Mouse (Mus musculus): Measurements from ENCODE around the gene Kcnh4. TPM values are rescaled to one million over a fixed set of nuclear protein-coding genes. Genes with fewer than 3 reads are reported as not detected.
A peak's percentile ranks its signal among the peaks of the same experiment; 100 is the strongest.

Gene Kcnh4
- total and polyA plus RNA-seq, 2 experiments from 2014 or later, result 7.4 to 19.6 TPM

DNA sequence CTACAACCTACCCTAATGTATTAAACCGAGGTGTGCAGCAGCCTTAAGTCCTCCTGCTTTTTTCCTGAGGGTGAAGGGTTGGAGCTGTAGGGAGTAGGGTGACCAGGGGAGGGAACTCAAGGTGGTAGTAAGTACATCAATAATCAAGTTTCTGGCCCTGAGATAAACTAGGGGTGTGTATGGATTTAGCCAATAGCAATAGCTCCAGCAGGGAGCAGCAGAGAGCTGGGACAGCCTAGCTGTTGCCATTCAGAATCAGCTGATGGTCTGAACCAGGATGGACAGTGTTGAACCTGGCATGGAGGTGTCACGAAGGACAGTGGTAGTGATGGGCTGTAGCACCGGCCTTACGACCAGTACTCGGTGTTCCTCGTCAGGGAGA lies 45.2 kb downstream of the Kcnh4 start:
- Histone ChIP-seq H3K36me3 (ENCODE audit: insufficient read depth, low read length) (peaks cover 31% of the 10 kb centered on the region), H3K9me3 (ENCODE audit: low read length) (no peaks in the 10 kb centered on the region), H3K4me2 (ENCODE audit: low read depth, low read length, poor library complexity, severe bottlenecking) (no peak overlapping the region), H3K4me3 (ENCODE audit: low read depth, low read length) (no peak overlapping the region), H3K27ac (ENCODE audit: low read depth, low read length) (no peak overlapping the region), H3K9ac (replicated peaks; ENCODE audit: low read length, poor library complexity, severe bottlenecking) (no peak overlapping the region), H3K4me1 (ENCODE audit: insufficient read depth, low read length) (peaks cover 8% of the 10 kb centered on the region; the same call in 1 of the 2 replicates), H3K27me3 (ENCODE audit: insufficient read depth, low read length) (no peaks in the 10 kb centered on the region)
- 51% methylated on average over 6 of the region's 6 CpGs for WGBS
- DNase-seq (ENCODE audit: low spot score) (peak; percentile 87), ATAC-seq (ENCODE audit: low FRiP score) (0 out of 2 replicates have a peak, but pooled peaks have one; percentile 24)
- TF ChIP-seq CTCF (IDR thresholded peaks at IDR 0.05), result peak; percentile 94

DNA sequence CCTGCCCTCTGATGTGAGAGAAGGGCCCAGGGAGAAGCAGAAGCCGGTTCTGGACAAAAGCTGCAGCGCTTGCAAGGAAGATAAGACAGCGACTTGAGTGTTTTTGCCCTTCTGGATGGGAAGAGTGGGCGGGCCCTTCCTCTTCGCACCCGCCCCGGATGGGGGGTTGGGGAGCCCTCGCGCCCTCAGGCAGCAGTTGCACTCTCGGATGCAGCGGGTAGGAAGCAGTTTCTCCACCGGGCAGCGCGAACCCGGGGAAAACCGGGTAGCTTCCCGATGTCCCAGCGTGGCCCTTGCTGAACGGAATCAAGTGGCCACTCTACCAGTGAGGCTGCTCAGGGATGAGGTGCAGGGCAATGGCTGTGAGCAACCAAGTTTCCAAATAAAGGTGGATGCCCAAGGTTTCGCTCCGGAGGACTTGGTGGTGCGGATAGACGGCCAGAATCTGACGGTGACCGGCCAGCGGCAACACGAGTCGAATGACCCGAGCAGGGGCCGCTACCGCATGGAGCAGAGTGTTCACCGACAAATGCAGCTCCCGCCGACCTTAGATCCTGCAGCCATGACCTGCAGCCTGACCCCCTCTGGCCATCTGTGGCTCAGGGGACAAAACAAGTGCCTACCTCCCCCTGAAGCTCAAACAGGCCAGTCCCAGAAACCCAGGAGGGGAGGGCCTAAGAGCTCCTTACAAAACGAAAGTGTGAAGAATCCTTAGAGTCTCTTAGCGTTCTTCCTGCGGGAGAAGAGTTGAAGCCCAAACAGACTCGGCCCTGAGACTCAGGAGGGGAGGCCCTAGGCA lies 45.8 kb downstream of the Kcnh4 start, which contains the start of gene Hspb9:
Gene Hspb9 (plus strand): TSS at position 116 of the 799 bp plus-strand sequence.
- no peak for DNase-seq (ENCODE audit: low spot score)
- Histone ChIP-seq H3K36me3 (ENCODE audit: insufficient read depth, low read length) (peaks cover 37% of the 10 kb centered on the region), H3K4me2 (ENCODE audit: low read depth, low read length, poor library complexity, severe bottlenecking) (peak within 1 kb of the TSS; percentile 15; the same call in 1 of the 2 replicates), H3K4me1 (ENCODE audit: insufficient read depth, low read length) (peaks cover 8% of the 10 kb centered on the region; the same call in 1 of the 2 replicates), H3K9ac (replicated peaks; ENCODE audit: low read length, poor library complexity, severe bottlenecking) (peak within 1 kb of the TSS; percentile 46), H3K27ac (ENCODE audit: low read depth, low read length) (0 out of 2 replicates have a peak within 1 kb of the TSS, but pooled peaks have one; percentile 38), H3K27me3 (ENCODE audit: insufficient read depth, low read length) (no peaks in the 10 kb centered on the region), H3K9me3 (ENCODE audit: low read length) (no peaks in the 10 kb centered on the region), H3K4me3 (ENCODE audit: low read depth, low read length) (no peak within 1 kb of the TSS)
- WGBS, result 14% methylated on average over 38 of the region's 38 CpGs
- TF ChIP-seq CTCF (IDR thresholded peaks at IDR 0.05), result no peak
- no peak for ATAC-seq (ENCODE audit: low FRiP score)

DNA sequence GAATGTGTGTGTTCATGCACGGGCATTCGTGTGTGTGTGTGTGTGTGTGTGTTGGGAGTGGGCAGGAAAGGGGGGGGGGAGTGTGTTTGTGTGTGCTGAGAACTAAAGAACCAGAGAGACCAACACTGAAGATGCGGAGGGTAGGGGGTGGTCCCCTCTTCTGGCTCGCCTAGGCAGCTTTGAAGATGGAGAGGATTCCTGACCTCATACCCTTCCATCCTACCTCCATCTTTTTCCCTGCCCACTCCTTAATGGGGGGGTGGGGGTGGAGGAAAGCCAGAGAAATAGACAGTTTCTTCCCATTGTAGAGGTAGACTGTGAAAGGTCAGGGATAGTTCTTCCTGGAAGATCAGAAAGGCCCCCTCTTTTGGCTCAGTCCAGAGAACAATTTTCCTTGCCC lies 46.6 kb downstream of the Kcnh4 start:
- no peak overlapping the region for H3K4me3 ChIP-seq (ENCODE audit: low read depth, low read length)
- 79% methylated on average over 4 of the region's 4 CpGs for WGBS
- peaks cover 8% of the 10 kb centered on the region; the same call in 1 of the 2 replicates for H3K4me1 ChIP-seq (ENCODE audit: insufficient read depth, low read length)
- no peak overlapping the region for H3K27ac ChIP-seq (ENCODE audit: low read depth, low read length)
- DNase-seq (ENCODE audit: low spot score), result no peak
- peak overlapping the region; percentile 46; the same call in 1 of the 2 replicates for H3K9ac ChIP-seq (replicated peaks; ENCODE audit: low read length, poor library complexity, severe bottlenecking)
- no peak for TF ChIP-seq CTCF (IDR thresholded peaks at IDR 0.05)
- no peak overlapping the region for H3K4me2 ChIP-seq (ENCODE audit: low read depth, low read length, poor library complexity, severe bottlenecking)
- no peaks in the 10 kb centered on the region for H3K9me3 ChIP-seq (ENCODE audit: low read length)
- no peak for ATAC-seq (ENCODE audit: low FRiP score)
- H3K27me3 ChIP-seq (ENCODE audit: insufficient read depth, low read length), result no peaks in the 10 kb centered on the region
- H3K36me3 ChIP-seq (ENCODE audit: insufficient read depth, low read length), result peaks cover 38% of the 10 kb centered on the region

DNA sequence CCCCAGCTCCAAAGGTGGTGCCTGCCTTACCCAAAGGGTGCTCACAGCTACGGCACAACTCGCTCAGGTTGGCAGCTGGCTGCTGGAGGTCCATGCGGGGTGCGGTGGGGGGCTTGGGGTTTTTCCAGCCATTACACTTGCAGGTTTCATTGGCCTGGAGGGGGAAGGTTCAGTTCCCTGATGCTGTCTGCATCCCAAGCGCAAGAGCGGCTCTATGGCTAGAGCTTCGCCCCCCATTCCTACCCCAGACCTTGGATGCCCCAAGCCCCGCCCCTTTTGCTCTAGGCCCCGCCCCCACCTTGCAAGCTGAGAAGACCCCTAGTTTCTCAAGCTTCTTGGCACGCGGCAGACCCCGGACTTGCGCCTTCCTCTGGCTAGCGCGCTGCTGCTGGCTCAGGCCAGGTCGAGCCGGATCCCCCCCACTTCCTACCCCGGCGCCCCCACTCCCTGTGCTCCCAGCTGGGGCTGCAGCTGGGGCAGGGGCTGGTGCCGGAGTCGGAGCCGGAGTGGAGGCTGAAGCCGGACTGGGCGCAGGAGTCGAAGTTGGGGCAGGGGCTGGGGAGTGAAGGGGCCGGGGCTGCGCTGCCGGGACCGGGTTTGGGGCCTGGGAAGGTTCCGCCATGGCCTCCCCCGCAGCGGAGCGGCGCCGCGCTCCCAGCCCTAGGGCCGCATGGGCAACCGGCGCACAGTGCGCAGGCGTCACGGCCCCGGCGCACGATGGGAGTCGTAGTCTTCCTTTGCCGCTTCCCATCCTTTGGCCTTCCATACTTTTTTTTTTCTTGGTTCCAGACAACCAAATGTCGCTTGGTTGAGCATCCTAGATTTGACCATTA lies 47.7 kb downstream of the Kcnh4 start, which contains the start of gene Kat2a:
Gene Kat2a (minus strand): TSS at position 683 of the 833 bp plus-strand sequence.
- TF ChIP-seq CTCF (IDR thresholded peaks at IDR 0.05), result no peak
- H3K4me3 ChIP-seq (ENCODE audit: low read depth, low read length), result peak within 1 kb of the TSS; percentile 95
- peak within 1 kb of the TSS; percentile 78 for H3K27ac ChIP-seq (ENCODE audit: low read depth, low read length)
- H3K4me2 ChIP-seq (ENCODE audit: low read depth, low read length, poor library complexity, severe bottlenecking), result peak within 1 kb of the TSS; percentile 83
- no peaks in the 10 kb centered on the region for H3K27me3 ChIP-seq (ENCODE audit: insufficient read depth, low read length)
- WGBS, result 3% methylated on average over 45 of the region's 48 CpGs
- DNase-seq (ENCODE audit: low spot score) (peak; percentile 94), ATAC-seq (ENCODE audit: low FRiP score) (peak; percentile 88)
- peaks cover 8% of the 10 kb centered on the region; the same call in 1 of the 2 replicates for H3K4me1 ChIP-seq (ENCODE audit: insufficient read depth, low read length)
- no peaks in the 10 kb centered on the region for H3K9me3 ChIP-seq (ENCODE audit: low read length)
- peak within 1 kb of the TSS; percentile 97 for H3K9ac ChIP-seq (replicated peaks; ENCODE audit: low read length, poor library complexity, severe bottlenecking)
- peaks cover 39% of the 10 kb centered on the region for H3K36me3 ChIP-seq (ENCODE audit: insufficient read depth, low read length)

DNA sequence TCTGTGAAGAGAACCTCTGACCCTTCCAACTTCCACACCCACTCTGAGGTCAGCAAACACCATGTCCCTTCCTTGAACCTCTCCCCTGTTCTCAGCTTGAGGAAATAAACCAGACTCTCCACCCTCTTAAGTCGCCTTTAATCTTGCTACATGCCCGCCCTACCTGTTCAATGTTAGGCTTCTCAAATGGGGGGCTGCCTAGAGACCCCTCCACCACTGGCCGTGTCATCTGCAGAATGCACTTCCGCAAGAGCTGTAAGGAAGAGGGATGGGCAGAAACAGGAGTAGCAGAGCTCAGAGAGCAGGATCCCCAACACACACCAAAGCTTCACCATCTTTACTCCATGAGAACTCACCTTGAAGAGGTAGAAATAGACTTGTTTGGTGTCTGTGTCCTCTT lies 48.8 kb downstream of the Kcnh4 start:
- H3K27ac ChIP-seq (ENCODE audit: low read depth, low read length), result no peak overlapping the region
- no peaks in the 10 kb centered on the region for H3K27me3 ChIP-seq (ENCODE audit: insufficient read depth, low read length)
- 0 out of 2 replicates have a peak overlapping the region, but pooled peaks have one; percentile 97 for H3K9ac ChIP-seq (replicated peaks; ENCODE audit: low read length, poor library complexity, severe bottlenecking)
- DNase-seq (ENCODE audit: low spot score), result no peak
- H3K36me3 ChIP-seq (ENCODE audit: insufficient read depth, low read length), result peaks cover 44% of the 10 kb centered on the region
- no peak for ATAC-seq (ENCODE audit: low FRiP score)
- H3K9me3 ChIP-seq (ENCODE audit: low read length), result no peaks in the 10 kb centered on the region
- WGBS, result 97% methylated on average over 4 of the region's 4 CpGs
- H3K4me2 ChIP-seq (ENCODE audit: low read depth, low read length, poor library complexity, severe bottlenecking), result peak overlapping the region; percentile 83
- H3K4me1 ChIP-seq (ENCODE audit: insufficient read depth, low read length), result peaks cover 8% of the 10 kb centered on the region; the same call in 1 of the 2 replicates
- no peak for TF ChIP-seq CTCF (IDR thresholded peaks at IDR 0.05)
- H3K4me3 ChIP-seq (ENCODE audit: low read depth, low read length), result peak overlapping the region; percentile 95
